Mouse (Mus musculus): ENCODE data around the gene Trim33. TPM values are rescaled to one million over a fixed set of nuclear protein-coding genes. Genes with fewer than 3 reads are reported as not detected.
A peak's percentile ranks its signal among the peaks of the same experiment; 100 is the strongest.

Trim33 gene
- polyA plus RNA-seq, 1 experiment from 2014 or later, result 39.0 TPM

- Histone ChIP-seq H3K4me2 (ENCODE audit: low read length) (no peak overlapping the region), H3K27ac (replicated peaks; ENCODE audit: low read depth, low read length) (no peak overlapping the region), H3K27me3 (ENCODE audit: control insufficient read depth, insufficient read depth, low read length) (no peaks in the 10 kb centered on the region), H3K9ac (replicated peaks; ENCODE audit: low read length) (no peak overlapping the region), H3K4me1 (ENCODE audit: control insufficient read depth, insufficient read depth, low read length) (no peaks in the 10 kb centered on the region), H3K4me3 (replicated peaks; ENCODE audit: low read depth, low read length) (no peak overlapping the region), H3K36me3 (ENCODE audit: control insufficient read depth, insufficient read depth, low read length) (no peaks in the 10 kb centered on the region), H3K9me3 (ENCODE audit: control insufficient read depth, low read length) (no peaks in the 10 kb centered on the region)
- DNase-seq (no peak), ATAC-seq (ENCODE audit: low FRiP score, low TSS enrichment) (no peak)
- 90% methylated on average over 5 of the region's 5 CpGs for WGBS
Observed at GRCm38 (mm10) chr3:103385383-103386291, 106.5 kb downstream of the Trim33 start.

GRCm38 (mm10) chr3:103386292-103387031 lies 107.4 kb downstream of the Trim33 start:
- ATAC-seq (ENCODE audit: low FRiP score, low TSS enrichment) (no peak), DNase-seq (no peak)
- Histone ChIP-seq H3K36me3 (ENCODE audit: control insufficient read depth, insufficient read depth, low read length) (no peaks in the 10 kb centered on the region), H3K4me3 (replicated peaks; ENCODE audit: low read depth, low read length) (no peak overlapping the region), H3K9ac (replicated peaks; ENCODE audit: low read length) (no peak overlapping the region), H3K27me3 (ENCODE audit: control insufficient read depth, insufficient read depth, low read length) (no peaks in the 10 kb centered on the region), H3K4me1 (ENCODE audit: control insufficient read depth, insufficient read depth, low read length) (no peaks in the 10 kb centered on the region), H3K27ac (replicated peaks; ENCODE audit: low read depth, low read length) (no peak overlapping the region), H3K9me3 (ENCODE audit: control insufficient read depth, low read length) (no peaks in the 10 kb centered on the region), H3K4me2 (ENCODE audit: low read length) (no peak overlapping the region)
- 91% methylated on average over 16 of the region's 16 CpGs for WGBS

GRCm38 (mm10) chr3:103392613-103393258 lies 113.6 kb downstream of the Trim33 start:
- DNase-seq, result peak; percentile 88
- Histone ChIP-seq H3K4me3 (replicated peaks; ENCODE audit: low read depth, low read length) (no peak overlapping the region), H3K36me3 (ENCODE audit: control insufficient read depth, insufficient read depth, low read length) (no peaks in the 10 kb centered on the region), H3K27ac (replicated peaks; ENCODE audit: low read depth, low read length) (no peak overlapping the region), H3K9ac (replicated peaks; ENCODE audit: low read length) (no peak overlapping the region), H3K27me3 (ENCODE audit: control insufficient read depth, insufficient read depth, low read length) (no peaks in the 10 kb centered on the region), H3K9me3 (ENCODE audit: control insufficient read depth, low read length) (no peaks in the 10 kb centered on the region), H3K4me1 (ENCODE audit: control insufficient read depth, insufficient read depth, low read length) (no peaks in the 10 kb centered on the region), H3K4me2 (ENCODE audit: low read length) (no peak overlapping the region)
- 4% methylated on average over 3 of the region's 3 CpGs for WGBS
- peak; percentile 80 for ATAC-seq (ENCODE audit: low FRiP score, low TSS enrichment)

GRCm38 (mm10) chr3:103393283-103394060 lies 114.4 kb downstream of the Trim33 start:
- Histone ChIP-seq H3K36me3 (ENCODE audit: control insufficient read depth, insufficient read depth, low read length) (no peaks in the 10 kb centered on the region), H3K27me3 (ENCODE audit: control insufficient read depth, insufficient read depth, low read length) (no peaks in the 10 kb centered on the region), H3K4me2 (ENCODE audit: low read length) (no peak overlapping the region), H3K9ac (replicated peaks; ENCODE audit: low read length) (no peak overlapping the region), H3K4me1 (ENCODE audit: control insufficient read depth, insufficient read depth, low read length) (no peaks in the 10 kb centered on the region), H3K27ac (replicated peaks; ENCODE audit: low read depth, low read length) (no peak overlapping the region), H3K4me3 (replicated peaks; ENCODE audit: low read depth, low read length) (no peak overlapping the region), H3K9me3 (ENCODE audit: control insufficient read depth, low read length) (no peaks in the 10 kb centered on the region)
- ATAC-seq (ENCODE audit: low FRiP score, low TSS enrichment), result peak; percentile 55; the same call in 1 of the 2 replicates
- 86% methylated on average over 14 of the region's 14 CpGs for WGBS
- DNase-seq, result no peak

- ATAC-seq (ENCODE audit: low FRiP score, low TSS enrichment), result no peak
Observed at GRCm38 (mm10) chr3:103394121-103394520, 115.0 kb downstream of the Trim33 start.

GRCm38 (mm10) chr3:103397523-103397922 lies 118.4 kb downstream of the Trim33 start:
- ATAC-seq (ENCODE audit: low FRiP score, low TSS enrichment) (no peak), DNase-seq (no peak)
- H3K9me3 ChIP-seq (ENCODE audit: control insufficient read depth, low read length), result no peaks in the 10 kb centered on the region
- H3K27me3 ChIP-seq (ENCODE audit: control insufficient read depth, insufficient read depth, low read length), result no peaks in the 10 kb centered on the region
- WGBS, result 89% methylated on average over 3 of the region's 3 CpGs
- no peak overlapping the region for H3K4me2 ChIP-seq (ENCODE audit: low read length)
- H3K9ac ChIP-seq (replicated peaks; ENCODE audit: low read length), result no peak overlapping the region
- peaks cover 13% of the 10 kb centered on the region for H3K4me1 ChIP-seq (ENCODE audit: control insufficient read depth, insufficient read depth, low read length)
- H3K4me3 ChIP-seq (replicated peaks; ENCODE audit: low read depth, low read length), result no peak overlapping the region
- H3K36me3 ChIP-seq (ENCODE audit: control insufficient read depth, insufficient read depth, low read length), result no peaks in the 10 kb centered on the region
- no peak overlapping the region for H3K27ac ChIP-seq (replicated peaks; ENCODE audit: low read depth, low read length)

More at GRCm38 (mm10) chr3:103394121-103394520, 115.0 kb downstream of the Trim33 start:
- Histone ChIP-seq H3K27me3 (ENCODE audit: control insufficient read depth, insufficient read depth, low read length) (no peaks in the 10 kb centered on the region), H3K4me2 (ENCODE audit: low read length) (no peak overlapping the region), H3K4me3 (replicated peaks; ENCODE audit: low read depth, low read length) (no peak overlapping the region), H3K27ac (replicated peaks; ENCODE audit: low read depth, low read length) (no peak overlapping the region), H3K4me1 (ENCODE audit: control insufficient read depth, insufficient read depth, low read length) (no peaks in the 10 kb centered on the region), H3K9ac (replicated peaks; ENCODE audit: low read length) (no peak overlapping the region), H3K36me3 (ENCODE audit: control insufficient read depth, insufficient read depth, low read length) (no peaks in the 10 kb centered on the region), H3K9me3 (ENCODE audit: control insufficient read depth, low read length) (no peaks in the 10 kb centered on the region)
- no peak for DNase-seq
- WGBS, result 82% methylated on average over 2 of the region's 2 CpGs

- no peak for DNase-seq
- H3K4me2 ChIP-seq (ENCODE audit: low read length), result no peak overlapping the region
- H3K9ac ChIP-seq (replicated peaks; ENCODE audit: low read length), result no peak overlapping the region
- no peaks in the 10 kb centered on the region for H3K9me3 ChIP-seq (ENCODE audit: control insufficient read depth, low read length)
- peaks cover 20% of the 10 kb centered on the region for H3K4me1 ChIP-seq (ENCODE audit: control insufficient read depth, insufficient read depth, low read length)
- ATAC-seq (ENCODE audit: low FRiP score, low TSS enrichment), result no peak
- H3K4me3 ChIP-seq (replicated peaks; ENCODE audit: low read depth, low read length), result no peak overlapping the region
- H3K36me3 ChIP-seq (ENCODE audit: control insufficient read depth, insufficient read depth, low read length), result no peaks in the 10 kb centered on the region
- 68% methylated on average over 6 of the region's 6 CpGs for WGBS
- H3K27ac ChIP-seq (replicated peaks; ENCODE audit: low read depth, low read length), result peak overlapping the region; percentile 84
- H3K27me3 ChIP-seq (ENCODE audit: control insufficient read depth, insufficient read depth, low read length), result no peaks in the 10 kb centered on the region
Observed at GRCm38 (mm10) chr3:103400807-103401206, 121.7 kb downstream of the Trim33 start.

All from midbrain, embryonic 14.5 days (tissue).